Mouse (Mus musculus) stomach, postnatal 0 days (tissue): ENCODE data around the gene Gm11111.

Experiments used
- CTCF ChIP-seq: IDR thresholded peaks from 2 replicates; pipeline ENCODE4 v1.5.1; 2016; ENCODE audit warnings: antibody characterized with exemption, low read depth, mild to moderate bottlenecking, moderate library complexity
- EP300 ChIP-seq: optimal IDR thresholded peaks from 2 replicates; pipeline ENCODE3; 2016; ENCODE audit warnings: antibody characterized with exemption

- TF ChIP-seq CTCF (no peak), EP300 (no peak)
Measured at GRCm38 (mm10) chr5:98550873-98551272, 1.6 kb upstream of the Gm11111 start.
